Mouse (Mus musculus): ENCODE data around the gene Olfr652. TPM values are rescaled to one million over a fixed set of nuclear protein-coding genes. Genes with fewer than 3 reads are reported as not detected.

Gene Olfr652
- total RNA-seq (2023): not detected in 2 replicates

DNA sequence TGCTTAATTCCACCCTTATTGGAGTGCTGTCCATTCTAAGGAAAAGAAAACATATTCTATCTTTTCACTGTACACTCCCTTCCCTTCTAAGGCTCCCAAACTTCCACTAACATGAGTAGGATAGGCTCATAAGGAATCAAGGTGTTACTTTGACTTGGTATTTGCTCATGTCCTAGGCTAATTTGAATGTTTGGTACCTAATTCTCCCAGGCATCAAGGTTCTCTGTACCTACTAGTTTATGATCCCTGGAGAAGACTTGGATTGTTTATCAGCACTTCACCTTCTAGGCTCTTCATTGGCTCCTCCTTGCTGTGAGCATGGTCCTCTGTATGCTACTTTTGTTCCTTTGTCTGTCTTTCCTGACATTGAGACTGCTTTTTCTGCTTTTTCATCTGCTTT lies at the start of gene Olfr652:
TSS of gene Olfr652 (plus strand) at position 301 of the 400 bp plus-strand sequence.

DNA sequence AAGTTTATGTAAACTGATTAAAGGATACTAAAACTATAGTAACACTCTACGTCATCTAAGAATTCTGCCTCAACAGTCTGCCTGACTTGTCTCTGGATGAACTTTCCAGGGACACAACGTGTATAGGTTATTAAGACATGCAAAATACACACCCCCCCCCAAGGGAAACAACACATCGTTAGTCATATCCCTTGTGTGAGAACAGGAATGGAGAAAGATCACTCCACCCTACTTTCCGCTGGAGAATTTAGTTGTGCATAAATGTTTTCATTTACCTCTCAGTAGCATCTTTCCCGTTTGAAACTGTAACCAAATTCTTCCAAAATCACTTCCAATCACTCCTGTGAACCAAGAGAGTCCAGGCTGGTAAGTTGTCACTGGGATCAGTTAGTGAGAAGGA lies 10.9 kb upstream of the Olfr652 start, which contains the start of gene Olfr651:
TSS of gene Olfr651 (plus strand) at position 301 of the 400 bp plus-strand sequence.

DNA sequence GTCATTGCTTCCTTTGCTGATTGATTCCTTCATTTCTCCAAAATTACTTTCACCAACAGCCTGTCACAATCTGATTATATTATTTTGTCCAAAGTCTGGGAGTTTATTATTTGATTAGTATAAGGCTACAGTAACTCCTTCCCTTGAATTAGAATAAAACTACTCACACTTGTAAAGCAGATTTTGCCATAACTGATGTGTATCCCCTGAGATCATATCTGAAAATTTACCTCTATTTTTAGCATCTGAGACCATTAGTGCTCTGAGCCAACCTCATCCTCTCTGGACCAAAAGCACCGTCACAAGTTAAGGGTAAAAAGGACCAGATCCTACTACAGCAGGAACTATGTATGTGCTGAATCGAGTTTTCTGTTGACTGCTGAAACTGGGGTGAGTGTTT lies 16.3 kb downstream of the Olfr652 start, which contains the start of gene Olfr653:
TSS of gene Olfr653 (plus strand) at position 301 of the 400 bp plus-strand sequence.

DNA sequence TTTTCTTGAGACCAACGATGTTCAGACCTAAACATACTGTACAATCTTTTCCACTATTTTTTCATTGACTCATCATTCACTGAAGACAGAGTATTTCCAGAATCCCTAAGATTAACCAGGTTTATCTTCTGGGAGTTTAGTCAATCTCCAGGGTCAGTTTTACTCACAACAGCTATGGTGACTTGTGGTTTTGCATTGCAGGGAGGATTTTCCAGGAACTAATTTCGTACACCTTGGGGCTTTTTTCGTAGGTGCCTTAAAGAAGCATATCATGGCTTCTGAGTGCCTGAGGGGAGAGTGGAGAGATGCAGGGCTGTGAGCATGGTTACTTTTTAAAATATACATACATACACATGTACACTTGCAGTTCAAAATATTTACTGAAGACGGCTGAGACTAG lies 26.0 kb downstream of the Olfr652 start, which contains the start of gene Olfr654:
TSS of gene Olfr654 (plus strand) at position 301 of the 400 bp plus-strand sequence.

DNA sequence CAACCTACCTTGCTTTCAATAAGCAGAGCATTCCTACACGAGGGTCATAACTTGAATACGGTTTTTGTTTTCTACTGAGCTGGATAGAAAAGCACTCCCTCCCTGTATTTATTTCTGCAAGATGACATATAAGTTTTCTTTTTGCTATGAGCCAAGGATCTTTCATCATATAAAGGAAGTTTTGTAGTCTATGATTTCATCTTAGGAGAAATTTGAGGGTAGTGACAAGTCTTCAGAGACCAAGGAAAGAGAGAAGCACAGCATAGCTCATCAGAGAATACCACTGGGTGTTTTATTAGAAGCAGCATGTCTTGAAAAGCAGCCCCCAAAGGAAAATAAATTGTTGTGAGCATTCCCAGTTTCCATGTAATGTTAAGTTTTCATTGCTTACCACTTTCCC lies 41.0 kb downstream of the Olfr652 start, which contains the start of gene Olfr655:
TSS of gene Olfr655 (minus strand) at position 101 of the 400 bp plus-strand sequence.

DNA sequence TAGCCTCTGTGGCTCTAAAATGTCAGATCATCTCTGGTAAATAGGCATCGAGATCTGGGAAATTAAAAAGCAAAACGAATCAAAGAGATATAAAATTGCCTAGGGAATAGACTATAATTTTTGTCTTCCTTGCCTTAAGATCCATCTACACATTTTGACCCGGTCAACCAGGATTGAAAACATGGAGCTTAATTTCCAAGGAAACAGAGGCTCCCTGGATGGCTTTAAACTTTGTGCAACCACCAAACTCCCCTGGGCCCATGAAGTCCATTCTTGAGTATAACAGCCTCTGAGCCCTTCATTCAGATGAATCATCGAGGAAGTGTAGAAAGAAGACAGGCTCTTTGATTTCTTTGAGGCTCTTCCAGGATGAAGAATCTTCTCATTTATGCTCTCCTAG lies 53.0 kb downstream of the Olfr652 start, which contains the start of gene Olfr656:
TSS of gene Olfr656 (plus strand) at position 301 of the 400 bp plus-strand sequence.

Other genes starting within 250 kb of the Olfr652 start
- 69.1 and 76.5 TPM in 2 replicates for gene Trim12a, start 245.4 kb upstream of the Olfr652 start, total RNA-seq (2023)
- gene Trim34b, start 231.4 kb upstream of the Olfr652 start, total RNA-seq (2023): 1.2 and 1.3 TPM in 2 replicates
- 25.2 and 27.9 TPM in 2 replicates for gene Trim12c, start 207.5 kb upstream of the Olfr652 start, total RNA-seq (2023)
- gene Trim30b, start 191.0 kb upstream of the Olfr652 start, total RNA-seq (2023): 62.0 and 62.1 TPM in 2 replicates
- gene Trim30c, start 160.1 kb upstream of the Olfr652 start, total RNA-seq (2023): 0.39 TPM in 1 of 2 replicates, not detected in the other
- 35.5 and 45.3 TPM in 2 replicates for gene Trim30a, start 95.7 kb upstream of the Olfr652 start, total RNA-seq (2023)
- gene Trim30d, start 53.1 kb upstream of the Olfr652 start, total RNA-seq (2023): 9.4 and 10.7 TPM in 2 replicates
- gene Olfr651, start 10.8 kb upstream of the Olfr652 start, total RNA-seq (2023): not detected in 2 replicates
- gene Olfr653, start 16.4 kb downstream of the Olfr652 start, total RNA-seq (2023): not detected in 2 replicates
- gene Olfr654, start 26.1 kb downstream of the Olfr652 start, total RNA-seq (2023): not detected in 2 replicates
- gene Olfr655, start 40.9 kb downstream of the Olfr652 start, total RNA-seq (2023): 0.73 TPM in 1 of 2 replicates, not detected in the other
- not detected in 2 replicates for gene Olfr656, start 53.1 kb downstream of the Olfr652 start, total RNA-seq (2023)
- not detected in 2 replicates for gene Olfr657, start 63.9 kb downstream of the Olfr652 start, total RNA-seq (2023)
- not detected in 2 replicates for gene Olfr658, start 86.4 kb downstream of the Olfr652 start, total RNA-seq (2023)
- not detected in 2 replicates for gene Olfr659, start 105.9 kb downstream of the Olfr652 start, total RNA-seq (2023)
- not detected in 2 replicates for gene Olfr661, start 125.6 kb downstream of the Olfr652 start, total RNA-seq (2023)
- not detected in 2 replicates for gene Usp17le, start 216.6 kb downstream of the Olfr652 start, total RNA-seq (2023)

Measured in neutrophil, adult 65 days (primary cell).